Mouse (Mus musculus): ENCODE measurements around the gene Ano6. TPM values are rescaled to one million over a fixed set of nuclear protein-coding genes. Genes with fewer than 3 reads are reported as not detected.
"Not testable (repeated sequence)": the region's sequence is repeated elsewhere in the genome, so short reads cannot be mapped to it uniquely, and the experiment has no call there.

Ano6 gene
- polyA plus RNA-seq, 1 experiment from 2014 or later, result 7.8 TPM

DNA sequence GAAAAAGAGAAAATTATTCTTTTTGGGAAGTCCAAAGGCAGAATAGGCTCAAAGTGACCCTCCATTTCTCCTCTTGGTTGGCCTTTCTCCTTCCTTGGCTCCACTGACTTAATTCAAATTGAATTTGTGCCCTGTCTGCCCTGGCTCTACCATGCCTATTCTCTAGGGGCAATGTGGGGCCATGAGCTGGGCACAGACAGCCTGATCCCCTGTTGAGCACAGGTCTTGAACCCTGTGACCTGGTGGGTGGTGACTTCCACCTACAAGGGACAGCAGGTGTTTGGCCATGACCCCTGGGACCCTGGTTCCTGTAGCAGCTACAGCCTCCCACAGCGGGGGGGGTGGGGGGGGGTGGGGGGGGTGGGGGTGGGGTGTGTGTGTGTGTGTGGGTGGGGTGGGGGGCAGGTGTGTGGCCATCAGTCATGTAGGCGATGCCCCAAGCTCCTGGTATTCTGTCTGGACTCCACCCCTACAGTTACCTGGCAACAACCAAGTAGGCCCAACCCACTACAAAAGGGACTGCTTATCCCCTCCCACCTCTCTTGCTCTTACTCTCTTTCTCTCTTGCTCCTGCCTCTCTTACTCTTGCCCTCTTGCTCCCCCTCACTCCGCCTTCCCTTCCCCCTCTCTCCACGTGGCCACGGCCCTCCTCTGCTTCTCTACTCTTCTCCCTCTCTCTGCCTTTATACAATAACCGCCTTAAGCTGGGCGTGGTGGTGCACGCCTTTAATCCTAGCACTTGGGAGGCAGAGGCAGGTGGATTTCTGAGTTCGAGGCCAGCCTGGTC is 28.8 kb downstream of the Ano6 start:
- ATAC-seq (ENCODE audit: low read depth) (peak; percentile 42), DNase-seq (no peak)
- Histone ChIP-seq H3K27ac (no peak overlapping the region), H3K4me1 (replicated peaks) (peaks cover 10% of the 10 kb centered on the region), H3K4me2 (no peak overlapping the region), H3K27me3 (no peaks in the 10 kb centered on the region), H3K4me3 (replicated peaks) (no peak overlapping the region), H3K36me3 (peaks cover 5% of the 10 kb centered on the region; the same call in 1 of the 2 replicates), H3K9ac (no peak overlapping the region), H3K9me3 (replicated peaks) (no peaks in the 10 kb centered on the region)
- WGBS (ENCODE audit: insufficient replicate concordance), result 74% methylated on average over 8 of the region's 9 CpGs

DNA sequence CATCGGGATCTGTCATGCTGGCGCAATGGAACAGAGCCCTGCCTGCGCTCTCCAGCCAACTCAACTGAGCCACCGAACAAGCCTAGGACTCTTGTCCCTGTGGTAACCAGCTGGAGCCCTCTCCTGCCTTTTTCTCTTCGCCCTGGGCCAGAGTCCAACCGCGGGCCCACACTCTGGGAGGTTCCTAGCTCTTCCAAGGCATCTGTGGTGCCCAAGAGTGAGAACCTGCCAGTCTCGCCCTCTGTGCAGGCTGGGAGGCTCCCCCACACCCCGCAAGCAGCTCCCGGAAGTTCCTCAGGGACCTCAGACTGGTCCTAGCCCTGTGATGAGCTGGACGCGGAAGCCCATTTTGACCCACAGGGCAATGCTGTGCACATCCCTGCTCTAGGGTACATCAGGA is 29.5 kb downstream of the Ano6 start:
- Histone ChIP-seq H3K4me2 (no peak overlapping the region), H3K4me3 (replicated peaks) (no peak overlapping the region), H3K9me3 (replicated peaks) (no peaks in the 10 kb centered on the region), H3K36me3 (peaks cover 5% of the 10 kb centered on the region; the same call in 1 of the 2 replicates), H3K4me1 (replicated peaks) (peaks cover 8% of the 10 kb centered on the region), H3K27ac (no peak overlapping the region), H3K27me3 (no peaks in the 10 kb centered on the region), H3K9ac (no peak overlapping the region)
- no peak for DNase-seq
- 77% methylated on average over 12 of the region's 12 CpGs for WGBS (ENCODE audit: insufficient replicate concordance)
- no peak for ATAC-seq (ENCODE audit: low read depth)

DNA sequence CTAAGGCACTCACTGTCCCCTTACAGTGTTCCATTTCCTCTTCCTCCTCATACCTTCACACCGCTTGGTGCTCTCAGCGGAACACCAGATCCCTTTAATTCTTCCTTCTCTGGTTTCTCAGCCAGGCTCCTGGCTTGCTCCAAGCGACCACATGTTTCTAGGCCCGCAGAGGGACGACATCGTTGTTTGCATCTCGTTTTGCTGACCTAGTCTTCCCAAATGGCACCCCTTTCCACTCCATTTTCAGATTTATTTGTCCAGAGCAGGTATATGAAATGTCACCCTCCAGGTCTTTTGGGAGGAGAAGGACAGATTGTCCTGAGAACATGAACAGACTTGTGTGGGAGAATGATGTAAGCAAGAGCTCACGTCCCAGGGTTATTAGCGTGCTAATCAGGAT is 30.0 kb downstream of the Ano6 start:
- 75% methylated on average over 9 of the region's 9 CpGs for WGBS (ENCODE audit: insufficient replicate concordance)
- no peak overlapping the region for H3K27ac ChIP-seq
- H3K4me1 ChIP-seq (replicated peaks), result peaks cover 5% of the 10 kb centered on the region
- H3K4me3 ChIP-seq (replicated peaks), result no peak overlapping the region
- H3K9ac ChIP-seq, result no peak overlapping the region
- no peak for ATAC-seq (ENCODE audit: low read depth)
- H3K36me3 ChIP-seq, result peaks cover 5% of the 10 kb centered on the region; the same call in 1 of the 2 replicates
- DNase-seq, result no peak
- H3K27me3 ChIP-seq, result no peaks in the 10 kb centered on the region
- H3K4me2 ChIP-seq, result no peak overlapping the region
- no peaks in the 10 kb centered on the region for H3K9me3 ChIP-seq (replicated peaks)

- no peaks in the 10 kb centered on the region for H3K9me3 ChIP-seq (replicated peaks)
- no peak overlapping the region for H3K27ac ChIP-seq
- H3K36me3 ChIP-seq, result peaks cover 5% of the 10 kb centered on the region; the same call in 1 of the 2 replicates
- DNase-seq, result no peak
- H3K27me3 ChIP-seq, result no peaks in the 10 kb centered on the region
- no peak overlapping the region for H3K9ac ChIP-seq
- no peak overlapping the region for H3K4me3 ChIP-seq (replicated peaks)
- peak; percentile 32; the same call in 1 of the 2 replicates for ATAC-seq (ENCODE audit: low read depth)
- 30% methylated on average over 9 of the region's 9 CpGs for WGBS (ENCODE audit: insufficient replicate concordance)
- H3K4me1 ChIP-seq (replicated peaks), result peaks cover 5% of the 10 kb centered on the region
- no peak overlapping the region for H3K4me2 ChIP-seq
Observed at GRCm38 (mm10) chr15:95822099-95822498, 31.5 kb downstream of the Ano6 start.

GRCm38 (mm10) chr15:95823383-95824306 is 33.0 kb downstream of the Ano6 start:
- Histone ChIP-seq H3K9me3 (replicated peaks) (no peaks in the 10 kb centered on the region), H3K9ac (no peak overlapping the region), H3K4me3 (replicated peaks) (no peak overlapping the region), H3K4me1 (replicated peaks) (peaks cover 13% of the 10 kb centered on the region), H3K4me2 (no peak overlapping the region), H3K27me3 (no peaks in the 10 kb centered on the region), H3K36me3 (peaks cover 5% of the 10 kb centered on the region; the same call in 1 of the 2 replicates), H3K27ac (no peak overlapping the region)
- WGBS (ENCODE audit: insufficient replicate concordance), result 70% methylated on average over 13 of the region's 13 CpGs
- DNase-seq (no peak), ATAC-seq (ENCODE audit: low read depth) (no peak)

DNA sequence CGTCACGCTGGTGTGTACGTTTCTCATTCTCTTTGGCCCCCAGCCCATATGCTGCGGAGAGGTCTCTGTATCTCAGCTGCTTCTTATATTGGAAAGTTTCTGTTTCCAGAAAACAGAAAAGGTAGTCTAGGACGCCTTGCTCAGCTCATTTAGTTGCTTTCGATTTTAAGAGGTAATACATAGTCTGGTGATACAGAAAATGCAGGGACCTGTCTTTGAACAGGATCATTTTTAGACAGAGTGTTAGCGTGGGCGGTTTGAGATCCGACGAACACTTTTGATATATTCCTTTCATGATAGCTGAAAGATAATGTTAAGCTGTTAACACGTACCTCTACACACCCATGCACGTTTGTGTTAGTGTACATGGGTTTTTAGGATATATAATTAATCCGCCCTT is 35.9 kb downstream of the Ano6 start:
- H3K36me3 ChIP-seq, result no peaks in the 10 kb centered on the region
- H3K9ac ChIP-seq, result no peak overlapping the region
- H3K4me3 ChIP-seq (replicated peaks), result no peak overlapping the region
- peaks cover 25% of the 10 kb centered on the region for H3K4me1 ChIP-seq (replicated peaks)
- no peak overlapping the region for H3K4me2 ChIP-seq
- H3K27ac ChIP-seq, result no peak overlapping the region
- no peak for DNase-seq
- H3K9me3 ChIP-seq (replicated peaks), result no peaks in the 10 kb centered on the region
- no peak for ATAC-seq (ENCODE audit: low read depth)
- 76% methylated on average over 13 of the region's 13 CpGs for WGBS (ENCODE audit: insufficient replicate concordance)
- no peaks in the 10 kb centered on the region for H3K27me3 ChIP-seq

DNA sequence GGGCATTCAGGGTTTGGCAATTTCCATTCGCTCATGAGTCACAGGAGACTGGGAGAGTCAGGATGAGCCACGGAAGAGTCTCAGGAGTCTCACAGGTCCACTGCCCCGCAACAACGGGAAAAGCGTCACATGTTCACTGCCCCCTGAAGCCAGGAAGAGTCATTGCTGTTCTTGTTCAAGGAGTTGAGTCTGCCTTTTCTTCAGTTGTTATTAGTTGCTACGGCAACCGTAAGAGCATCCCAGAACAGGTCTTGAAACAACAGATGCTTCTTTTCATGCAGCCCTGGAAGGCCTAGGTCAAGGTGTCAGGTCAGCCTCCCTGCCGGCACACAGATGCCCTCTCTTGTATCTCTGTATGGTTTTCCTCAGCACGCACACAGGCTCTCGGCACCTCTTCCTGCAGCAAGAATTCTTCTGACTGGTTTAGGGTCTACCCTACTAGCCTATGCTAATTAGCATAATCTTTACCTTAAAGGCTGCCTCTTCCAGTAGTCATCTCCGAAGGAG is 36.9 kb downstream of the Ano6 start:
- Histone ChIP-seq H3K4me1 (replicated peaks) (peaks cover 25% of the 10 kb centered on the region), H3K27me3 (no peaks in the 10 kb centered on the region), H3K36me3 (no peaks in the 10 kb centered on the region), H3K27ac (peak overlapping the region; percentile 8; the same call in 1 of the 2 replicates), H3K9me3 (replicated peaks) (no peaks in the 10 kb centered on the region), H3K4me2 (no peak overlapping the region), H3K4me3 (replicated peaks) (no peak overlapping the region), H3K9ac (no peak overlapping the region)
- DNase-seq (no peak), ATAC-seq (ENCODE audit: low read depth) (0 out of 2 replicates have a peak, but pooled peaks have one; percentile 30)
- WGBS (ENCODE audit: insufficient replicate concordance), result 61% methylated on average over 11 of the region's 11 CpGs

DNA sequence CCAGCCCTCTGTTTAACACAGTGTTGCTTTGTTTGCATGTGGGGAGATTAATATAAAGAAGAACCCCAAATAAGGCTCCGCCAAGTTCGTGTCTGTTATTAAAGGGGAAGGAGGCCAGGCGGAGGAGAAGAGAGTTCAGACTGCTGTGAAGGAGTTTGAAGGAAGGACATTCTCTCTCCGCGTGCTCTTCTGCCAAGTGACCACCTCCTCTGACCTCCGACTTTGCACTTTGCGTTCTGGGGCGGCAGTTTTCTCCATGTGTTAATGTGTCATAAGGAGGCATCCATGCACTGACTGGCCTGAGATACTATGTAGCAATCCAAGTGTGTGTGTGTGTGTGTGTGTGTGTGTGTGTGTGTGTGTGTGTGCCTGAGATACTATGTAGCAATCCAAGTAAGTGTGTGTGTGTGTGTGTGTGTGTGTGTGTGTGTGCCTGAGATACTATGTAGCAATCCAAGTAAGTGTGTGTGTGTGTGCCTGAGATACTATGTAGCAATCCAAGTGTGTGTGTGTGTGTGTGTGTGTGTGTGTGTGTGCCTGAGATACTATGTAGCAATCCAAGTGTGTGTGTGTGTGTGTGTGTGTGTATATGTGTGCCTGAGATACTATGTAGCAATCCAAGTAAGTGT is 37.5 kb downstream of the Ano6 start:
- Histone ChIP-seq H3K27ac (peak overlapping the region; percentile 8; the same call in 1 of the 2 replicates), H3K4me1 (replicated peaks) (peaks cover 25% of the 10 kb centered on the region)
- not testable (repeated sequence) for ATAC-seq (ENCODE audit: low read depth); DNase-seq; H3K9ac ChIP-seq; H3K4me2 ChIP-seq; H3K27me3 ChIP-seq; H3K9me3 ChIP-seq (replicated peaks); H3K4me3 ChIP-seq (replicated peaks); H3K36me3 ChIP-seq
- 59% methylated on average over 8 of the region's 8 CpGs for WGBS (ENCODE audit: insufficient replicate concordance)

DNA sequence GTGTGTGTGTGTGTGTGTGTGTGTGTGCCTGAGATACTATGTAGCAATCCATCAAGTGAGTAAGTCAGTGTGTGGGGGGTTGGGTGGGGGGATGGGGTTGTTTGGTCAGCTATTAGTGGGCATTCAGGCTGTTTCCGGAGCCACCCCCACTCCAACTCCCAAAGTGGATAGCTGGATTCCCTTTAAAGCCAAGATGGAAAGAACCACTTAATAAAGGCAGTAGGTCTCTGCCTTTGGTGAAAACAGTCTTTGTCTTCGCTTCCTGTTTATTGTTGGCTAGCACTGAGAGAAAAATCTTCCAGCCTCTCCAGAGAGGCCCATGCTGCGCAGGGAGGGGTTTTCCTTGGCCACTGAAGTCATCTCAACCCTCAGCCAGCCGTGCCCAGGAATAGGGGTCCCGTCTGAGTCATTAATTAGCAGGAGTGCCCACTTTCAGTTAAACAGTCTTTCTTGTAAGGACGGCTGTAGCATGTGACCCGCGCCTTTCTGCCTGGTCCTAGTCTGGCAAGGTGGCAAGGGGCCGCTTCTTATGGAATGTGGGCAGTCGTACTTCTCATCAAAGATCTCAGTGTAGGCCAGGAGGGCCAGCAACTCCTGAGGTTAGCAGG is 38.1 kb downstream of the Ano6 start:
- H3K4me3 ChIP-seq (replicated peaks), result no peak overlapping the region
- H3K36me3 ChIP-seq, result no peaks in the 10 kb centered on the region
- H3K4me1 ChIP-seq (replicated peaks), result peaks cover 25% of the 10 kb centered on the region
- 50% methylated on average over 10 of the region's 10 CpGs for WGBS (ENCODE audit: insufficient replicate concordance)
- H3K4me2 ChIP-seq, result no peak overlapping the region
- 0 out of 2 replicates have a peak overlapping the region, but pooled peaks have one; percentile 20 for H3K27ac ChIP-seq
- no peak for DNase-seq
- 0 out of 2 replicates have a peak, but pooled peaks have one; percentile 4 for ATAC-seq (ENCODE audit: low read depth)
- H3K9ac ChIP-seq, result no peak overlapping the region
- H3K27me3 ChIP-seq, result no peaks in the 10 kb centered on the region
- H3K9me3 ChIP-seq (replicated peaks), result no peaks in the 10 kb centered on the region

DNA sequence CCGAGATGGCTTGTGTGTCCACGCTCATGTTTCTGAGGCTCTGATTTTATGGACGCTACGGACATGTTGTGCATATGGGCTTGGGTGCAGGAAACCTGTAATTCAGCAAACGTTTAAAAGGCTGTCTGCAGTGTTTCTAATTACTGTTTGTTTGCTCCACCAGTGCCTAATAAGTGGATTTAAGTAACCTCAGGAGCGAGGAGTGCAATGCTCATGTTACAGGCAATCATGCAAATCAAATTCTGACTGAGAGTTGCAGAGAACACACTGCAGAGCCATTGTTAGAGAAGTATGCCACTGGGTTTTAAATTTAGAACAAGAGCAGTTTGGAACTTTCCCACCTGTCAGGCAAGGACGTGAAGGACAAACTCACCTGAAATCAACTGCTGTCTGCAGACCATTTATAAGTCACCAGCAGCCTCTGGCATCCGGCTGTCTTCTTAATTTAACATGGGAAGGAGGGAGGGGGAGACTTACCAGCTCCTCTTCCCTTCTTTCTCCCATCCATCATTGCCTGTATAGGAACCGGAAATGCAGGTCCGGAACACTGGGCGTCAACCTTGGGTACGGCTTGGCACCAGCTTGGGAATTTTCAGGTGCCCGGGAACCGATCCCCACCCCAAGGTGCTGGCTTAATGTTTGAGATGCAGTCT is 39.0 kb downstream of the Ano6 start:
- Histone ChIP-seq H3K4me1 (replicated peaks) (peaks cover 25% of the 10 kb centered on the region), H3K27me3 (no peaks in the 10 kb centered on the region), H3K9ac (no peak overlapping the region), H3K27ac (no peak overlapping the region), H3K4me3 (replicated peaks) (no peak overlapping the region), H3K36me3 (no peaks in the 10 kb centered on the region), H3K9me3 (replicated peaks) (no peaks in the 10 kb centered on the region), H3K4me2 (no peak overlapping the region)
- no peak for ATAC-seq (ENCODE audit: low read depth)
- 75% methylated on average over 14 of the region's 14 CpGs for WGBS (ENCODE audit: insufficient replicate concordance)
- DNase-seq, result no peak

All from liver, embryonic 13.5 days (tissue).